Mouse (Mus musculus): ENCODE results near the gene Prrt2.

The Prrt2 gene

DNA sequence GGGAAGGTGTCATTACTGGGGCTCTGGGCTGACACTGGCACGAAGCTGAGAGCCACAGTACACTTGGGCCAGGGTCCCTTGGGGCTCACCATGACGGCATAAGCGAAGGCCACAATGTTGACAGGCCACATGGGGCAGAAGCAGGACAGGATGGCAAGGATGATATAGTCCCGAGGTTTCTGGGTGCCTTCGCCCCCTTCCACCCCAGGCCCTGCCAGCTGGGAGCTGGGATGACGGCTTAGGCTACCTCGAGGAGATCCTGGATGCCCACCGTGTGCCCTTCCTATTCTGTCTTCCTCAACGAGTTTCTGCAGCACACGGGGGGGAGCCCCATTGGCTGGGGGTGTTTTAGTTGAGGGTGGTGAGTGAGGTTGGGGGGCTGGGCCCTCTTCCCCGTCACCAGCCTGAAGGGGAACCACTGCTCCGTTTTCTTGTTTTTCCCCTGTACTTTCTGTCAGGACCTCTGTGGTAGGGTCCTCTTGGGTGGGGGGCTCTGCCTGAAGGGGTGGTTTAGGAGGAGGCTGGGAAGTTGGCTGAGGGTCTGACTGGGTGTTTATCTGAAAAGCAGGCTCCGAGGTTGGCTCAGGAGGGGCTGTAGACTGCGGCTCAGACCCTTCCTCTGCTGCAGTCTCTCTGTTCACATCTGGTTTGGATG is 1.6 kb downstream of the Prrt2 start:
- DNase-seq, result no peak

DNA sequence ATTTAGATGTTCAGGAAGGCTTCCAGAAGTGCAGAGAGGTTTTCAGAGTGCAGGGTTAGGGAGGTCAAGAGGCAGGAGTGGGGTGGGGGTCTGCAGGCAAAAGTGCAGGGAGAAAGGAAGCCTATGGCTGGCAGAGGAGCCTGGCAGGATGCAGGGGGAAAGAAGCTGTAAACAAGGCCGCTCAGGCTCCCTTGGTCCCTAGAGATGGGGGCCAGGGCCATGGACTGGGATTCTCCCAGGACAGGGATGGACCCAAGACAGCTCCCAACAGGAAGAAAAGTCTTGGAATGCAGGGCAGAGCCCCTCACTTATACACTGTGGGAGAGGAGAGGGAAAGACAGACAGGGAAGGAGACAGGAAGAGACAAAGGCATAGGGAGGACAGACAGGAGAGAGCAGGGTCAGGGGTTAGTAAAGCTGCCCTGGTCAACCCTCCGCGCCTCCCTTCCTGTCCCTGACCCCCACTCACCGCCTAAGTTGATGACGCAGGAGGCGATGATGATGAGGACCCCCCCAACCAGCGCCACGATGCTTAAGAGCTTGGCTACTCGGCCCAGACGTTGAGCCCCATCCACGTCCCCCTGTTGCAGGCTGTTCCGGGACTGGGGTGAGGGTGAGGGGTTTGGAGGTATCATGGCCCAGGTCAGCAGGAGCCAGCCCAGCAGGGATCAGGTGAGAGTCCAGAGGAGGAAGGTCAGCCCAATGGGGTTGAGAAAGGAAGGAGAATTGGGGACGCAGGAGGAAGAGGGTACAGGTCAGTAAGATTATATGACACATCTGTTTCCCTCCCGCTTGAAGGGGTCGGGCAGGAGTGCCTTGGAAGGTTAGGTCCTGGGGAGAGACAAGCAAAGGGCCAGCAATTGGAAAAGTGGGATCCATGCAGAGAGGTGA is 2.4 kb downstream of the Prrt2 start:
- DNase-seq, result no peak

DNA sequence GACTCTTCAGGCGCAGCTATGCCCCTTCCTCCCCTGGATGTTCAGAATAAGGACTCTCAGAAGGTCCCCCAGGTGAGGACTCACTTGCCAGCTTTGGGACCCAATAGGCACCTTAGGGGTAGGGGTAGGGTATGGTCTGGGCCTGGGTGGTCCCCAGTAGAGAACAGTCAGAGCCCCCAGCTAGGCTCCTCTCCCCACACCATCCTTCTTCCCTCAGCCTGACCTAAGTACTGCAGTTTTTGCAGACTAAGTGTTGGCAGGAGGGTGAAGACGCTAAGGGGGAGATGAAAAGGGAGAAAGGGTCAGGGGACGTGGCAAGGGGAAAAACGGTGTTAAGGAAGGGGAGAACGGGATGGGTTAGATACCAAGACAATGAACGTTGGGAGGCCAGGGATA is 3.1 kb downstream of the Prrt2 start:
- no peak for DNase-seq

DNA sequence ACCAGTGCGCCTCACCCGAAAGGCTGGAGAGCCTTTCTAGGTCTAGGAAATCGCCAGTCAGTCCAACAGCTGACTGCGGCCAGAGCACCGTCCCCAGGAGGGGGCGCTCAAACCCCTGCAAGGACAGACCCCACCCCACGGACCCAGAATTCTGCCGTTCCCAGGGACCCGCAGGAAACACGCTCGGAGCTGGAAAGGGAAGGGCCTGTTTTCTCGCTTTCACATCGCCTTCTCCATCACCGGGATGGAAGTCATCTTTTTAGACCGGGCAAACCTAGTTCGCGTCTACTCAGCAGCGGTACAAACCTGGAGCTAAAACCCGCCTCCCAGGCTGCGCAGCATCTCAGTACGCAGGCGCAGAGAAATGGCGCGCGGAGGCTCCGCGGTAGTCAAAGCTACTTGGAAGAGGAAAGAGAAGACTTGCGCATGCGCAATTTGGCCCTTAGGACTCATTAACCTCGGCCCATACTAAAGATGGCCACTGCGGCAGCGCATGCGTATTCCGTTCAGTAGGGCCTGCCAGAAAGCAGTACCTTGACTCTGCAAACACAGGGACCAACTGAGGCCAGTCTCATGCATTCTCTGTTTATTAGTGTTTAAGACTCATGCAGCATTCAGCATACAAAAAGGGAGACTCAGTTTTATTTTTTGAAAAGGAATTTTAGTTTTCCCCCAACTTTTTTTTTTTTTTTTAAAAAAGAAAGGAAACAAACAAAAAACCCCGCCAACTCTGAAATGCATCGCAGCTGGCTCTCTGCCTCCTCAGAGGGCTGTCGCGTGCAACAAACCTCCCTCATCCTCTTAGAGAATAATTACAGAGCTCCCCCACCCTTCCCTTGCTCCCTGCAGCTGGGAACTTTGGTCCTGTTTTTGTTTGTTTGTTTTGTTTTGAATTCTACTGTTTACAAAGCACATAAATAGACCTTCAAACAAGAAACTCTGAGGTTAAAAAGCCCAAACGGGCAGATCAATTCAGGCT is 3.8 kb downstream of the Prrt2 start, which contains the start of gene Pagr1a:
Gene Pagr1a (minus strand): TSS at position 382 of the 979 bp plus-strand sequence.
- DNase-seq, result peak; percentile 99

DNA sequence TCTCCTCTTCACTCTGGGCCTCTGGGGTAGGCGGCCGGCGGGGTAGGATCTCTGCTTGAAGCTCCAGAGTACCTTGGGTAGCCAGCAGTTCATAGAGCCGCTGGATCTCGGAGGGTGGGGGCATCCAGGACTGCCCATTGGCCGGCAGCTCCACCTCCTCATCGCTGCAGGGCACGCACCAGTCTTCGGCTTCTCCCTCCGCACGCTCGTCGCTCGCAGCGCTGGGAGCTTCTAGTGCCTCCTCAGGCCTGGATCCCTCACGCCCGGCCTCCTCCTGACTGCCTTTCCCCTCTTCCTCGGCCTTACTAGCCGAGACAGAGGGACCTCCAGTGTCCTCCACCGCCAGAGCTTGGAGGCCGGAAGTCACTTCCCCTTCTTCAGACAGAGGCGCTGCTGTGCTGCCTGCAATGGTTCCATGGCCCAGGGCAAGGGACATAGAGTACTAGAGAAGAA is 4.5 kb downstream of the Prrt2 start:
- no peak for DNase-seq

DNA sequence TGATC is 4.7 kb downstream of the Prrt2 start, which contains the start of gene Pagr1b:
Gene Pagr1b (minus strand): TSS at position 4 of the 5 bp plus-strand sequence.
- no peak for DNase-seq

DNA sequence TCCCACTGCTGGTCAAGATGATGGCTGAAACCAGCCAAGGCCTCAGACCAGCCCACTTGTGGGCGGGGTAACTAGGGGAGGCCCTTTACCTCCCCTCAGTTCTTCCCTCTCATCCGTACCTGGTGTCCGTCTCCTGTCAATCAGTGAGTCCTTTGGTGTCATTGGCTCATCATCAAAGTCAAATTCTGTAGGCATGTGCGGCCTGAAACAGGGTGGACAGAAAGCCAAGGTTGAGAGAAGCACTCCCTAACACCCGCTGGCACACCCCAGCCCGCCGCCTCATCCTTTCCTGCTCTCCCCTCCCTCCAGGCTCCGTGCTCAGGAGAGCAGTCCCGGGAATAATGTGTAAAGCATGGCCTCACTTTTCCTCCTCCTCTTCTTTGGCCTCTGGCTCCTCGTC is 4.9 kb downstream of the Prrt2 start:
- DNase-seq, result peak; percentile 58

DNA sequence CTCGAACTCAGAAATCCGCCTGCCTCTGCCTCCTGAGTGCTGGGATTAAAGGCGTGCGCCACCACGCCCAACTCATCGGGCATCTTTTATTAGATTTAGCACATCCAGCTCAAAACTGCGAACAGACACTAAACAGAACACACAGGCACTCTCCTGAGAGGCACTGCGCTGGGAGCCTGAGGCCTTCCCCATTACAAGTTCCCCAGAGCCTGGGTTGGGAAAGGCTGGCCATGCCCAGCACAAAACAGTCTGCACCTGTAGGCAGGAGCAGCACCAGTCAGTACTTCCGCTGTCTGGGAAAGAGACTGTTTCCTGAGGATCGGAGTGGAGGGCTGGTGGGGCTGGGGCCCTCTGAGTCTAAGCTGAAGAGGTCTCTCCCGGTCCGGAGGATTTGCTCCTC is 6.0 kb downstream of the Prrt2 start:
- no peak for DNase-seq

DNA sequence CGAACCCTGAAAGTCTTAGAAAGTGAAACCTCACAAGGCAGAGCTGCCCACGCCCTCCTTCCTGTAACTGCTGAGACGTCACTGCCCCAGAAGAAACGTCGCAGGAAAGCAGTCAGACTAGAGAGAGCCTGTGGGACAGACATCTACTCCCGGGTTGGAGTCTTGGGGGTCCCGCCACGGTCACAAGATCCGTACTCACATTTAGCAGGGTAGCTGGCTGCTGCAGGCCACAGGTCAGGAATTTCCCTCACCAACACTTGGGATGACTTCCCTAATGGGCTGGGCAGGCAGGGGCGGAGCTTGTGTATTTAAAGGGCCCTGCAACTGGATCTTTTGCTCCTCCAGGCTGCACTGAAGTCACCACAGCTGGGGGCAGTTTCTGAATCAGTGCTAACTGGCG is 6.7 kb downstream of the Prrt2 start, which contains the start of gene Mvp:
Gene Mvp (minus strand): TSS at position 302 of the 400 bp plus-strand sequence.
- peak; percentile 32 for DNase-seq

DNA sequence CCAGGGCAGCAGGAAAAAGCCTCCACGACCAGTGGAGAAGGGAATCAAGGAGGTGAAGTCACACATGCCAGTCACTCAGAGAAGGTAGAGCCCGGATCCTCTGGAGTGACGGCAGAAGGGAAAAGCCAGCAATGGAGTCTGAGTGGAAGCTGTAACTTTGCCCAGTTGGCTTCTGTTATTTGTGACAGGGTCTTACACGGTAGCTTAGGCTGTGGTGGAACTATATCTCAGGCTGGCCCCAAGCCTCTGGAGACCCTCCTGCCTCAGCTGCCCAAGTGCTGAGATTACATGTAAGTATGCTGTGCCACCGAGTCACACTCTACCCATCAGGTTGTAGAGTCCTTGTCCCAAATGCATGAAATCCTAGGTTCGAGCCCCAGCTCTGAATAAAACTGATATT is 7.6 kb downstream of the Prrt2 start:
- DNase-seq, result no peak

DNA sequence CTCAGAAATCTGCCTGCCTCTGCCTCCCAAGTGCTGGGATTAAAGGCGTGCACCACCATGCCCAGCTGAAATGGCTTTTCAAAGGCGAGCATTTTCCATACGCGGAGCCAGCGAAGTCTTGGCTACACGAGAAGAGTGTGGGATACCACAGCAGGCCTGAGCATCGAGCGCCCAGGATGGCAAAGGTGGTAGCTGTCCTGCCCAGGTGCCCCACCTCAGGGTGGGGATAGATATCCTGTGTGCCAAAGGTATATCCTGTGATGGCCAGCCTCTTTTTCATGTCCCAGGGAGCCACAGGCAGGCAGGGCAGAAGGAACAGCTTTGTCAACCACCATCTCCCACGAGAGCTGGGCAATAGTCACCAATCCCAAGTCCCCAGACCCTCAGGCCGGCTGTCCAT is 8.2 kb downstream of the Prrt2 start:
- DNase-seq, result no peak

DNA sequence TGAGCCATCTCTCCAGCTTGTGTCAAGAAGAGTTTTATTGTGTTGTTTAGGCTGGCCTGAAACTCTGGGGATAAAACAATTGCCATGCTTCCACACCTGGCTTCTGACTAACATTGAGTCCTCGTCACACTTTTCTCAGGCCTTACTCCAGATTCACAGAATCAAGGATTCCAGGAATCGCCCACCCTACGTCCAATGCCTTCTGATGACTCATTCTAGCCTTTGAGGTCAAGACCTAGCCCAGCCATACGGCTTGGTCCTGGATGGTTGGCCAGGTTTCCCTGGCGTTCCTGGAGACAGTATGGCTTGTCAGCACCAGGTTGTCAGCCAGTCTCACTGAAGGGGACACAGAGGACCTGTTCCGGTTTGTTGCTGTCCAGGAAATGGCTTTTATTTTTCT is 8.6 kb downstream of the Prrt2 start:
- no peak for DNase-seq

DNA sequence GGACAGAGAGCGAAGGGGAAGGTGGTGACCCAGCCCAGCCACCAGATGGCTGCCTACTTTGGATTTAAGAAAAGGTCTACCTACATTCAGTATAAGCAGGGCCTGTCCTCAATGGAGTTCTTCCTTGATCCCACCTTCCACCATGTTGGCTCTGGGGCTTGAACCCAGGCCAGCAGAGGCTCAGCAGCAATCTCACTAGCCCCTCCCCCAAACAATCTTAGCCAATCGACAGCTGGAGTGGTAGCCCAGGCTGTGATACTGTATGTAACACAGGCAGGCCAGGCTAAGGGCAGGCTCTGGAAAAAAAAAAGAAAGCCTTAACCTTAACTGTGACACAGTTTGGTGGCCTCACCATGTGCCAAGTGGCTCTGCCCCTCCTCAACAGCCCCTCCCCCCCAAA is 9.3 kb downstream of the Prrt2 start:
- peak; percentile 40 for DNase-seq

DNA sequence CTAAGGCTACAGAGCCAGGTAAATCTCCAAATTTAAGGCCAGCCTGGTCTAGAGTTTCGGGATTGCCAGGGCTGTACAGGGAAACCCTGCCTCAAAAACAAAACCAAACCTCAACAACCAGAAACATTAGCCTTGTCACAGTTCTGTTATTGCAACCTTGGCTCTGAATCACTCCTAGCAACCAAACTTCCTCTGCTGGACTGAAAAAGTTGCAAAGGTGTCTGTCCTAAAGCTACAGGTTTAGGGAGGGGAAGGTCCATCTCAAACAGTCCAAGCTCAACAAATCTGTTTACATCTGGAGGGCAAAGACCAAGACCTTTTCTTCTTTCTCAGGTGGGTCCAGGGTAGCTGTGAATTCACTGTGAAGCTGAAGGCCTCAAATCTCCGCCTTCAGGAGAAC is 10.0 kb downstream of the Prrt2 start:
- DNase-seq, result no peak

DNA sequence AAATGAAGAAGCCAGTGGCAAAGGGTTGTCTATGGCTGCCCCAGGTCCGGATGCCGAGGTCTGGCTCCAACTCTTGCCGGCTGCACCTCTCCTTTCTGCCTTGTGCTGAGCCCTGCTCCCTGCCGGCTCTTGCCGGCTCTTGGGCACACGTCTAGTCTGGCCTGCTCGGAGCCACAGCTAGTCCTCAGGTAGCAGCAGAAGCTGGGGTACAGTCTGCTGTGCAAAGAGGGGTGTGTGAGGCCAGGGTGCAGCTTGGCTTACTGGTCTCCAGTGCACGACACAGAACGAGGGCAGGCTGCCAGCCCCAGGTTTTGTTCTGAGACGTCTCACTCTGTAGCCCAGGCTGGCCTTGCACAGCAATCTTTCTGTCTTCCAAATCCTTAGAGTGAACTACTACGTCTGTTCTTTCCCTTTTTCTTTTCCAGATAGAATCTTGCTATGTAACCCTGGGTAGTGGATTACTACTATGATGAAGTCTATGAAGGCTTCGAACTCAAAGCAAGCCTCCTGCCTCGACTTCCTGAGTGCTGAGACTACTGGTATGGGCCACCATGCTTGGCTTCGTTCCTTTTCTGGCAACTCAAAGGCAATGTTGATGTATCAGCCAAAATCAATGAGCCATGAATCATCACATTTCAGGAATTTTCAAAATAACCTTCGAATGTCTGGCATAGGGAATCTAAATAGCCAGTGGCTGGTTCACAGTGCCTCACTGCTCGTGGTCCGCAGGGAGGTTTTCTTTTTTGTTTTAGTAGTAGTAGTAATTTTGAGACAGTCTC is 11.5 kb downstream of the Prrt2 start:
- DNase-seq, result no peak

DNA sequence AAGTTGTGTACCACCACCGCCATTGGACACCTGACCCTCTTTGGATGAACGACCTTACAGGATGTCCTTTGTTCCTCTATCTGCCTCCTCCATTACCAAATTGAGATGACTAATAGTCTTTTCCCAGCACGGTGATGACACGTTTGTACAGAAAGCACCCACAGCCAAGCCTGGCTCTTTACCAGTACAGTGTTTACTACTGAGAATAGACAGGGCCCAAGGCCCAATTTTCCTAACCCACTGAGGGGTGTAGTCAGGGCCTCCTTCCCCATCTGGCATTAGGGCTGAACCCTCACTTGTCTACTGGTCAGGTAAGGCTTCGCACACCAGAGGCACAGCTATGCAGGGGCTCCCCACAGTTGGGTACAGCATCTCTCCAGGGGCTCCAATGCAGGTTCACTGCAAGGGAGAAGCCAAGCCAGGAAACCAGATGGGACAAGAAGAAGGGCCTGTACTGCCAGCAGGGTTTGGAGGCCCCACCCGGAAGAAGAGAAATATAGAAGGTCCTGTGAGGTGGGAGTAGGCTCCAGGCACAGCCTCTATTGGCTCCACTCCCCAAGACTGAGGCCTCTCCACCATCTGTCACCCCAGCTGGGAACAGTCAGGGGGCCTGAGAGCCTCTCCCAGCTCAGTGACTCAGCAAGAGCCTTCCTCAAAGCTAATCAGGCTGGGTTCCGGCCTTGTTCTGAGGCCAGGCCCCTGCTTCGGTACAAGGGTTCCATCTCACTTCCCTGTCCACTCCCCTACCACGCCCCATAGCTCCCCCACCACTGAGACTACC is 12.6 kb downstream of the Prrt2 start:
- peak; percentile 73 for DNase-seq

DNA sequence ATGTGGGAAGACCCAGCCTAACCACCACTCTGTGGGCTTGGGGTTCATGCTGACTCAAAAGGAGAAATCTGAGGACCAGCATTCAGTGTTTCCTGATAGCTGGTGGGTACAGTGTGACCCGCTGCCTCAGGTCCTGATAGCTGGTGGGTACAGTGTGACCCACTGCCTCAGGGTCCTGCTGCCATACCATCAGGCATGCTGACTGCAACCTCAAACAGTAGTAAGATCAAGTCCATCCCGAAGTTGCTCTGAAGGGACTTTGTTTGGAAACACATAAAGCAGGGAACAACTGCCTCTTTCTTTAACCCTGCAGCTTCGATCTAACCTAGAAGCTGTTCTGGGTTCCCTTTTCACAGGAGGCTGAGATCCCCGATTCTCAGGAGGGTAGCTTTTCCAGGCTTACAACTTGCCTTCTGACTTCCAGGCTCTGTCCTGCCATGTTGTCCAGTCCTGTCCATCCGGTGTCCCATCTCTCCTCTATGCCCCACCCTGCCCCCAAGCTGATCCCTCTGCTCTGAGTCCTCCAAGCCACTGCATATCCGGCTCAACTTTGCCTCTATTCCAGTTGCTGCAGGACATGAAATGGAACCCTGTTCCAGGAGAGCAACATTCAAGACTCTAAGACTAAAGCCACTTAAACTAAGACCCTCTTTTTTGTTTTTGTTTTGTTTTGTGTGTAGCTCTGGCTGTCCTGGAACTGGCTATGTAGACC is 13.5 kb downstream of the Prrt2 start:
- no peak for DNase-seq

DNA sequence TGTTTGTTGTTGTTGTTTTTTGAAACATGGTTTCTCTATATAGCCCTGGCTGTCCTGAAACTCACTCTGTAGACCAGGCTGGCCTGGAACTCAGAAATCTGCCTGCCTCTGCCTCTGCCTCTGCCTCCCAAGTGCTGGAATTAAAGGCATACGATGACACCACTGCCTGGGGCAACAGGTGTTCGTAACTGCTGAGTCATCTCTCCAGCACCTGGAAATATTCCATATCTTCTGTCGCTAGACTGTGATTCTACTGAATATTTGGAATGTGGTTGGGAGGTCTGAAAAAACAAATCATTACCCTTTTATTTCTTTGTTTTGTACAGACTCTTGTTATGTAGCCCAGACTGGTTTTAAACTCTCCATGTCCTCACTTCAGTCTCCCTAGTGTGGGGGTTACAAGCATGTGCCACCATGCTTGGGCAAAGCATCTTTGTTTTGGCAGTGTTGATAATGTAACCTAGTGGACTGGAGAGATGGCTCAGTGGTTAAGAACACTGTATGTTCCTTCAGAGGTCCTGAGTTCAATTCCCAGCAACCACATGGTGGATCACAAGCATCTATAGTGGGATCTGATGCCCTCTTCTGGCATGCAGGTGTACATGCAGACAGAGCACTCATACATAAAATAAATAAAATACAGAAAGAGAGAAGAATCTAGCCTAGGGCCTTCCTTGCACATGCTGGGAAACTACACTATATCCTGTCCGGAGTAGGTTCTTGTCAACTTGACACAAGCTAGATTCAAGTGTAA is 16.7 kb downstream of the Prrt2 start:
- DNase-seq, result no peak

DNA sequence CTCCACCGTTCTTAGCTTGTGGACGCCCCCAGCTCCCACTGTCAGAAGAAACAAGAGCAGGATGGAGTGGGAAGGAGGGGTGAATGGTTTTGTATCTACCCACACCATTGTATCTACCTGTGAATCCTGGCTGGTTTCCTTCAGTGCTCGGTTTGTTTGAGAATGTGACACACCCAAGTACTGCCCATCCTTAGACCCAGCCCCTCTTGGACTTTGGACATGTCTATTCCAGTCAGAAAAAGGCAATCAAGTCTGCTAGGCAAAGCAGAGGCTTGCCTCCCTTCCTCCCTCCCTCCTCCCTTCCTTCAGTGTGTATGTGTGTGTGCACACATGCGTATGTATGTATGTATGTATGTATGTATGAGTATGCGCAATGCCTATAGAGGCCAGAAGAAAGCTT is 17.4 kb downstream of the Prrt2 start:
- DNase-seq, result no peak

DNA sequence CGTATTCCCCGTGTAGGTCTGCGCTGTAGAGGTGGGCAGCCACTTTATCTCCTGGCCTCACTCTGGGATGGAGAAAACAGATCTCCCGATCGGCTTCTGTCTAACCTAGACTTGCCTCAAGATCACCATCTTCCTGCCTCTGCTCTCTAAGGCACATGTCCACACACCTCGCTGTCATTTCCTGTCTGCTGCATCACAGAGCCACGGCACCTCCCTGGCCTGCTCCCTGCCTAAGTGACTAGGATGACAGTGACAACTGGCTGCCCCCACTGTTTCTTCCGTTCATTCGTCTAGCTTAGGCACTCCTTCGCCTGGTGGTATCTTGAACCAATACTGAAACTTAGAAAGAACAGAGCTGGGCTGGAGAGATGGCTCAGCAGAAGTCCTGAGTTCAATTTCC is 21.4 kb downstream of the Prrt2 start:
- no peak for DNase-seq

DNA sequence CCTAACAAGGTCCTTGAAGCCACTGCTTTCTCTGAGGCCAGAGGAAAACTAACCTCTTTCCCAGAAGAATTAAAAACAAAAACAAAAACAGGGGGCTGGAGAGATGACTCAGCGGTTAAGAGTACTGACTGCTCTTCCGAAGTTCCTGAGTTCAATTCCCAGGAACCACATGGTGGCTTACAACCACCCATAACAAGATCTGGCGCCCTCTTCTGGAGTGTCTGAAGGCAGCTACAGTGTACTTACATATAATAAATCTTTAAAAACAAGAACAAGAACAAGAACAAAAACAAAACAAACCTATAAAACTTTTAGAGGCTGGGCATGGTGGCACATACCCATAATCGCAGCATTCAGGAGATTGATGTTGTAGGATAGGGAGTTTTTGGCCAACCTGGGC is 24.6 kb downstream of the Prrt2 start:
- no peak for DNase-seq

All from retina, postnatal 1 day (tissue).